Comparison of ENCODE assay signal across 8 mouse cellular contexts in the genomic region with DNA sequence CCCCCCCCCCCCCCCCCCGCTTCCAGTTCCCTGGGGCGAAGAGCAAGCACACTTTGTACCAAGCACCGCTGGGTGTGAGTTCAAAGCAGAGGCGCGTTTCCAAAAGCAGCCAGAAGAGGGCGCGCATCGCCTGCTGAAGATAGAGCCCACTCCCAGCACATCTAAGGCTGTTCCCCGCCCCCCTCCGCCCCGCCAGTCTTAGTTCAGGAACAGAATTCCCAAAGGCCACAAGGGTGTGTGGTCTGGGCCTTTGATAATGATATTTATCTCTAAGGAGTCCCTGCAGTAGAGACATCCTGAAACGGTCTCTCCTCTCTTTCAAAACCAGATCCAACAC. TPM values are rescaled to one million over a fixed set of nuclear protein-coding genes. Genes with fewer than 3 reads are reported as not detected.
DNase-seq lines count a peak whose midpoint lies in the region; ATAC-seq and TF ChIP-seq lines count a peak whose summit lies in the region.

No protein-coding gene starts in this region.

- H3K9me3 ChIP-seq in forebrain, embryonic 15.5 days = no peaks in the 10 kb centered on the region
- H3K9me3 ChIP-seq in liver, embryonic 14.5 days (ENCODE audit: control insufficient read depth, low read length) = no peaks in the 10 kb centered on the region

- peak overlapping the region; percentile 45; the same call in 1 of the 2 replicates for H3K9ac ChIP-seq in forebrain, embryonic 15.5 days (replicated peaks)
- no peak overlapping the region for H3K9ac ChIP-seq in liver, embryonic 14.5 days (replicated peaks)

- 1% methylated on average over 10 of the region's 12 CpGs for WGBS in forebrain, embryonic 15.5 days
- 3% methylated on average over 10 of the region's 12 CpGs for WGBS in liver, embryonic 14.5 days (ENCODE audit: insufficient replicate concordance)
- WGBS in olfactory bulb, adult 2 months = 3% methylated on average over 11 of the region's 12 CpGs

- H3K27ac ChIP-seq in forebrain, embryonic 15.5 days (replicated peaks) = no peak overlapping the region
- no peak overlapping the region for H3K27ac ChIP-seq in liver, embryonic 14.5 days
- H3K27ac ChIP-seq in olfactory bulb, adult 2 months (ENCODE audit: insufficient read depth, low read depth, low read length) = no peak overlapping the region

- H3K4me3 ChIP-seq in forebrain, embryonic 15.5 days = peak overlapping the region; percentile 36
- H3K4me3 ChIP-seq in liver, embryonic 14.5 days (ENCODE audit: insufficient read depth in 1 of 2, low read depth in 2 of 2, low read length in 2 of 2) = no peak overlapping the region
- 0 out of 2 replicates have a peak overlapping the region, but pooled peaks have one; percentile 7 for H3K4me3 ChIP-seq in olfactory bulb, adult 2 months (ENCODE audit: insufficient read depth, low read depth, low read length)

- intact Hi-C loops in heart, postnatal 10 days (cut with DNase I) = loop anchor here (1.0 to 5.0 kb wide), 4 partner anchors 120 to 935 kb away; no protein-coding TSS in a partner anchor

- no peak for TF ChIP-seq POLR2A in olfactory bulb, adult 2 months (IDR thresholded peaks at IDR 0.05; ENCODE audit: insufficient read depth, low read depth, low read length)

- ATAC-seq in forebrain, embryonic 15.5 days (replicated peaks) = peak; percentile 81
- ATAC-seq in liver, embryonic 14.5 days (ENCODE audit: insufficient read depth) = no peak

- peak; percentile 93 for DNase-seq in ES-CJ7 (ENCODE audit: low read depth, low spot score)
- peak; percentile 15 for DNase-seq in c-Kit-positive CD71-positive TER-119-positive erythroid progenitor cells, embryonic 14.5 days (ENCODE audit: low spot score)
- DNase-seq in heart, postnatal 10 days = peak; percentile 94
- DNase-seq in kidney, postnatal 4 days = peak; percentile 97
- DNase-seq in liver, embryonic 14.5 days (ENCODE audit: low read depth in 3 of 3, low spot score in 3 of 3) = peak in 2 of 3 experiments; percentile 6 to 7
- peak; percentile 22 to 57 for DNase-seq in thymus, postnatal 10 days (ENCODE audit: low spot score in 2 of 2)

- no peaks in the 10 kb centered on the region for H3K27me3 ChIP-seq in forebrain, embryonic 15.5 days
- H3K27me3 ChIP-seq in liver, embryonic 14.5 days (ENCODE audit: control insufficient read depth, insufficient read depth, low read length) = peaks cover 3% of the 10 kb centered on the region; the same call in 1 of the 2 replicates

- H3K4me2 ChIP-seq in forebrain, embryonic 15.5 days (replicated peaks) = peak overlapping the region; percentile 68
- no peak overlapping the region for H3K4me2 ChIP-seq in liver, embryonic 14.5 days (ENCODE audit: low read depth)

- TF ChIP-seq CTCF in liver, embryonic 14.5 days (IDR thresholded peaks at IDR 0.05; ENCODE audit: low read depth) = peak; percentile 75
- TF ChIP-seq CTCF in olfactory bulb, adult 2 months (IDR thresholded peaks at IDR 0.05; ENCODE audit: insufficient read depth, low read depth, low read length) = peak; percentile 89

- no peaks in the 10 kb centered on the region for H3K36me3 ChIP-seq in forebrain, embryonic 15.5 days
- H3K36me3 ChIP-seq in liver, embryonic 14.5 days (replicated peaks; ENCODE audit: control insufficient read depth, insufficient read depth, low read depth) = no peaks in the 10 kb centered on the region

- H3K4me1 ChIP-seq in forebrain, embryonic 15.5 days = peaks cover 9% of the 10 kb centered on the region
- H3K4me1 ChIP-seq in liver, embryonic 14.5 days (replicated peaks; ENCODE audit: control insufficient read depth in 2 of 2, insufficient read depth in 2 of 2, low read length in 1 of 2) = no peaks in the 10 kb centered on the region
- H3K4me1 ChIP-seq in olfactory bulb, adult 2 months (ENCODE audit: control insufficient read depth, insufficient read depth, low read length) = peaks cover 8% of the 10 kb centered on the region; the same call in 1 of the 2 replicates

- no peak for TF ChIP-seq EP300 in liver, embryonic 14.5 days (IDR thresholded peaks at IDR 0.05; ENCODE audit: low read depth)

RNA-seq across cellular contexts. Expression of a gene that starts 28.9 kb away (rescaled TPM):
- polyA plus RNA-seq in forebrain, embryonic 15.5 days (2015; fragmentation: Nextera tagmentation; extraction: Ambion mirVana) = 0.28 and 0.41 TPM in 2 replicates
- under 1 TPM in 1 of 2 experiments, not detected in 1; 0.38 TPM for total RNA-seq in heart, postnatal 10 days (2021)
- 0.02 TPM in 2 replicates for polyA plus RNA-seq in liver, embryonic 14.5 days (2012; rRNA removed)
- 0.22 TPM in 1 of 2 replicates, not detected in the other for polyA plus RNA-seq in liver, embryonic 14.5 days (2014; fragmentation: Nextera tagmentation; extraction: Ambion mirVana)
- not detected in 2 replicates for polyA plus RNA-seq in olfactory bulb, adult 2 months (2012; ENCODE audit: insufficient read depth, insufficient read length, low replicate concordance, missing spikeins)

Comparison
In these comparisons a context has a peak if more than half of its experiments do, and no peak if none do; other contexts are left out.
1. DNase-seq: peak in every context shown above with its lines; median percentile 97 in kidney, postnatal 4 days; 94 in heart, postnatal 10 days; 93 in ES-CJ7; 40 in thymus, postnatal 10 days; 15 in c-Kit-positive CD71-positive TER-119-positive erythroid progenitor cells, embryonic 14.5 days; 6 in liver, embryonic 14.5 days.
2. H3K4me3 ChIP-seq: peak in forebrain, embryonic 15.5 days (single experiment) and olfactory bulb, adult 2 months (single experiment); none in liver, embryonic 14.5 days (0 of 2).